ENCODE assay signal across 8 mouse cellular contexts in the genomic region with DNA sequence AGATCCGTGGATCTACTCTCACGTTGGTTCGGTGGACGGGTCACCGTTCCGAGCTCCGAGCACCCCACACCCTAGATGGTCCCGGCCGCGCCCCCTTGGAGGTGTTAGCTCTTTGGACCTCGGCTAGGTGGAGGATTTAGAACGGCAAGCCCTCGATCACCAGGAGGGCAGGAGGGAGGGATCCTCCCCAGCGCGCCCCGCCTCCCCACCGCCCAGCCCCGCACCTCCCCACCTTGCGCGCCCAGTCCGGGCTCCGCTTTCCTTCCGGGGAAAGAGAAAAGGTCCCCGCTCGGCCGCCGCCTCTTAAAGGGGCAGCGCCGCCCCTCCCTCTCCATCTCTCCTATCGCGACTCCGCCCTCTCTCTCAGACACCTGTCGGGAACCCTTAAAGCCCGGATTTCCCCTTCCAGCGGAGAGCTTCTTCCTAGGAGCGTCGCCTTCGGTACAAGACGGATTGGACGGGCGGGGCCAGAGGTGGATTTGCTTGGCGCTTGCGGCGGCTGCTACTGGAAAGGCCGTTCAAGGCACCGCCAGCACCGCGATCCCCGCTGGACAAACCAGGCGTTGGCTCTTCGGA. TPM values are rescaled to one million over a fixed set of nuclear protein-coding genes. Genes with fewer than 3 reads are reported as not detected.
DNase-seq lines count a peak whose midpoint lies in the region; ATAC-seq and TF ChIP-seq lines count a peak whose summit lies in the region.

A gene (minus strand): TSS at position 266 of the 576 bp plus-strand sequence.

- H3K9me3 ChIP-seq in forebrain, embryonic 11.5 days (ENCODE audit: control insufficient read depth, low read length) = no peaks in the 10 kb centered on the region
- no peaks in the 10 kb centered on the region for H3K9me3 ChIP-seq in heart, postnatal 0 days (replicated peaks; ENCODE audit: control insufficient read depth, low read length)
- H3K9me3 ChIP-seq in liver, embryonic 13.5 days (replicated peaks) = no peaks in the 10 kb centered on the region
- no peaks in the 10 kb centered on the region for H3K9me3 ChIP-seq in neural tube, embryonic 13.5 days

- TF ChIP-seq EP300 in heart, postnatal 0 days (IDR thresholded peaks at IDR 0.05; ENCODE audit: low read depth) = no peak

- no peak for TF ChIP-seq CTCF in bone marrow, adult 2 months (IDR thresholded peaks at IDR 0.05; ENCODE audit: control insufficient read depth, insufficient read depth, low read length)
- TF ChIP-seq CTCF in heart, postnatal 0 days (IDR thresholded peaks at IDR 0.05; ENCODE audit: low read depth) = no peak

- H3K27ac ChIP-seq in bone marrow, adult 2 months (ENCODE audit: control insufficient read depth, insufficient read depth, low read depth, low read length, poor library complexity) = no peak within 1 kb of the TSS
- H3K27ac ChIP-seq in forebrain, embryonic 11.5 days (ENCODE audit: low read depth, low read length) = no peak within 1 kb of the TSS
- H3K27ac ChIP-seq in heart, postnatal 0 days (ENCODE audit: low read depth) = peak within 1 kb of the TSS; percentile 67
- no peak within 1 kb of the TSS for H3K27ac ChIP-seq in liver, embryonic 13.5 days
- H3K27ac ChIP-seq in neural tube, embryonic 13.5 days (replicated peaks) = peak within 1 kb of the TSS; percentile 78

- H3K4me2 ChIP-seq in forebrain, embryonic 11.5 days (ENCODE audit: low read depth, low read length, severe bottlenecking) = peak within 1 kb of the TSS; percentile 99
- H3K4me2 ChIP-seq in heart, postnatal 0 days (ENCODE audit: low read depth, low read length) = peak within 1 kb of the TSS; percentile 74
- H3K4me2 ChIP-seq in liver, embryonic 13.5 days = peak within 1 kb of the TSS; percentile 63
- H3K4me2 ChIP-seq in neural tube, embryonic 13.5 days = peak within 1 kb of the TSS; percentile 87

- peaks cover 24% of the 10 kb centered on the region for H3K27me3 ChIP-seq in forebrain, embryonic 11.5 days (ENCODE audit: control insufficient read depth, insufficient read depth, low read length)
- no peaks in the 10 kb centered on the region for H3K27me3 ChIP-seq in heart, postnatal 0 days (ENCODE audit: control insufficient read depth, insufficient read depth, low read length)
- peaks cover 89% of the 10 kb centered on the region for H3K27me3 ChIP-seq in liver, embryonic 13.5 days
- H3K27me3 ChIP-seq in neural tube, embryonic 13.5 days = peaks cover 57% of the 10 kb centered on the region

- peak; percentile 70 for DNase-seq in CD4-positive, CD25-positive, alpha-beta regulatory T cell, adult 2 months (ENCODE audit: low read depth, low spot score)
- DNase-seq in forebrain, embryonic 11.5 days (ENCODE audit: low spot score) = peak; percentile 79
- DNase-seq in heart, postnatal 0 days (ENCODE audit: low spot score) = peak; percentile 73
- DNase-seq in kidney, postnatal 36 days = peak; percentile 90 to 91
- DNase-seq in liver, embryonic 13.5 days = no peak
- DNase-seq in thymus, postnatal 14 days = peak; percentile 69

- peak within 1 kb of the TSS; percentile 43 for H3K4me3 ChIP-seq in bone marrow, adult 2 months (replicated peaks; ENCODE audit: control insufficient read depth, low read depth, low read length)
- peak within 1 kb of the TSS; percentile 54 for H3K4me3 ChIP-seq in forebrain, embryonic 11.5 days (ENCODE audit: low read depth, low read length)
- peak within 1 kb of the TSS; percentile 63 for H3K4me3 ChIP-seq in heart, postnatal 0 days (ENCODE audit: low read depth, low read length)
- peak within 1 kb of the TSS; percentile 56 for H3K4me3 ChIP-seq in liver, embryonic 13.5 days (replicated peaks)
- peak within 1 kb of the TSS; percentile 67 for H3K4me3 ChIP-seq in neural tube, embryonic 13.5 days

- 1% methylated on average over 51 of the region's 51 CpGs for WGBS in bone marrow, adult 2 months
- WGBS in forebrain, embryonic 11.5 days = under 1% methylated on average over 50 of the region's 51 CpGs
- 1% methylated on average over 43 of the region's 51 CpGs for WGBS in heart, postnatal 0 days
- under 1% methylated on average over 47 of the region's 51 CpGs for WGBS in liver, embryonic 13.5 days (ENCODE audit: insufficient replicate concordance)
- 1% methylated on average over 51 of the region's 51 CpGs for WGBS in neural tube, embryonic 13.5 days

- no peak; the same call in 1 of the 2 replicates for TF ChIP-seq POLR2A in bone marrow, adult 2 months (IDR thresholded peaks at IDR 0.05; ENCODE audit: borderline replicate concordance, control insufficient read depth, low read depth, low read length)

- no peaks in the 10 kb centered on the region for H3K36me3 ChIP-seq in forebrain, embryonic 11.5 days (ENCODE audit: control insufficient read depth, insufficient read depth, low read length)
- no peaks in the 10 kb centered on the region for H3K36me3 ChIP-seq in heart, postnatal 0 days (replicated peaks; ENCODE audit: control insufficient read depth, insufficient read depth, low read length)
- H3K36me3 ChIP-seq in liver, embryonic 13.5 days = no peaks in the 10 kb centered on the region
- H3K36me3 ChIP-seq in neural tube, embryonic 13.5 days = no peaks in the 10 kb centered on the region

- peak within 1 kb of the TSS; percentile 56 for H3K9ac ChIP-seq in forebrain, embryonic 11.5 days (ENCODE audit: low read length)
- peak within 1 kb of the TSS; percentile 59 for H3K9ac ChIP-seq in heart, postnatal 0 days (replicated peaks; ENCODE audit: low read depth, low read length)
- H3K9ac ChIP-seq in liver, embryonic 13.5 days = peak within 1 kb of the TSS; percentile 52
- H3K9ac ChIP-seq in neural tube, embryonic 13.5 days = peak within 1 kb of the TSS; percentile 81

- peak; percentile 61 for ATAC-seq in forebrain, embryonic 11.5 days (replicated peaks; ENCODE audit: low FRiP score)
- peak; percentile 78 for ATAC-seq in heart, postnatal 0 days (ENCODE audit: insufficient read depth, low read depth)
- peak; percentile 68 for ATAC-seq in liver, embryonic 13.5 days (ENCODE audit: low read depth)
- peak; percentile 81 for ATAC-seq in neural tube, embryonic 13.5 days (ENCODE audit: low read depth)

- no peaks in the 10 kb centered on the region for H3K4me1 ChIP-seq in bone marrow, adult 2 months (ENCODE audit: control insufficient read depth, insufficient read depth, low read length)
- peaks cover 9% of the 10 kb centered on the region; the same call in 1 of the 2 replicates for H3K4me1 ChIP-seq in forebrain, embryonic 11.5 days (replicated peaks; ENCODE audit: control insufficient read depth, insufficient read depth, low read length)
- peaks cover 64% of the 10 kb centered on the region for H3K4me1 ChIP-seq in heart, postnatal 0 days (ENCODE audit: control insufficient read depth, insufficient read depth)
- H3K4me1 ChIP-seq in liver, embryonic 13.5 days (replicated peaks) = peaks cover 27% of the 10 kb centered on the region
- peaks cover 43% of the 10 kb centered on the region for H3K4me1 ChIP-seq in neural tube, embryonic 13.5 days (replicated peaks)

RNA-seq across cellular contexts. Expression of the gene that starts here (rescaled TPM):
- polyA plus RNA-seq in bone marrow, adult 2 months (2011; ENCODE audit: insufficient read depth, insufficient read length, low replicate concordance, missing spikeins) = 0.27 and 2.1 TPM in 2 replicates
- 4.4 and 5.4 TPM in 2 replicates for polyA plus RNA-seq in forebrain, embryonic 11.5 days (2014; fragmentation: Nextera tagmentation; extraction: Ambion mirVana)
- total RNA-seq in heart, postnatal 0 days (2014; rRNA removed; ENCODE audit: low replicate concordance) = 12.2 and 47.8 TPM in 2 replicates
- polyA plus RNA-seq in heart, postnatal 0 days (2015; fragmentation: Nextera tagmentation; extraction: Ambion mirVana) = 6.6 and 7.2 TPM in 2 replicates
- 1.8 and 1.9 TPM in 2 replicates for polyA plus RNA-seq in liver, embryonic 13.5 days (2015; fragmentation: Nextera tagmentation; extraction: Ambion mirVana)
- polyA plus RNA-seq in neural tube, embryonic 13.5 days (2015; fragmentation: Nextera tagmentation; extraction: Ambion mirVana) = 12.0 and 12.1 TPM in 2 replicates

Comparison
In these comparisons a context has a peak if more than half of its experiments do, and no peak if none do; other contexts are left out.
1. H3K27ac ChIP-seq: peak in heart, postnatal 0 days (single experiment) and neural tube, embryonic 13.5 days (single experiment); none in bone marrow, adult 2 months (single experiment), forebrain, embryonic 11.5 days (single experiment) and liver, embryonic 13.5 days (single experiment).
2. Peak in every context shown above with its lines, with median percentiles within 50 percentile points of each other: H3K4me3 ChIP-seq, ATAC-seq, H3K4me2 ChIP-seq and H3K9ac ChIP-seq.